Mouse (Mus musculus): ENCODE measurements around the gene Lamtor5. TPM values are rescaled to one million over a fixed set of nuclear protein-coding genes. Genes with fewer than 3 reads are reported as not detected.

The Lamtor5 gene
- polyA plus RNA-seq, 1 experiment from 2014 or later, result 177 TPM

- no peaks in the 10 kb centered on the region for H3K27me3 ChIP-seq (ENCODE audit: control insufficient read depth, insufficient read depth, low read length)
- peaks cover 8% of the 10 kb centered on the region; the same call in 1 of the 2 replicates for H3K36me3 ChIP-seq (ENCODE audit: control insufficient read depth, insufficient read depth, low read length)
- H3K9me3 ChIP-seq (ENCODE audit: control insufficient read depth, low read length), result no peaks in the 10 kb centered on the region
- WGBS, result 100% methylated on average over 1 of the region's 1 CpGs
- no peak for ATAC-seq (replicated peaks; ENCODE audit: low FRiP score)
- no peak for DNase-seq (ENCODE audit: low spot score)
- no peak overlapping the region for H3K4me2 ChIP-seq (ENCODE audit: low read depth, low read length, severe bottlenecking)
- H3K9ac ChIP-seq (ENCODE audit: low read length), result no peak overlapping the region
- H3K27ac ChIP-seq (ENCODE audit: low read depth, low read length), result no peak overlapping the region
- no peak overlapping the region for H3K4me3 ChIP-seq (ENCODE audit: low read depth, low read length)
- H3K4me1 ChIP-seq (replicated peaks; ENCODE audit: control insufficient read depth, insufficient read depth, low read length), result peaks cover 21% of the 10 kb centered on the region
Measured at GRCm38 (mm10) chr3:107326442-107326841, 47.8 kb downstream of the Lamtor5 start.

DNA sequence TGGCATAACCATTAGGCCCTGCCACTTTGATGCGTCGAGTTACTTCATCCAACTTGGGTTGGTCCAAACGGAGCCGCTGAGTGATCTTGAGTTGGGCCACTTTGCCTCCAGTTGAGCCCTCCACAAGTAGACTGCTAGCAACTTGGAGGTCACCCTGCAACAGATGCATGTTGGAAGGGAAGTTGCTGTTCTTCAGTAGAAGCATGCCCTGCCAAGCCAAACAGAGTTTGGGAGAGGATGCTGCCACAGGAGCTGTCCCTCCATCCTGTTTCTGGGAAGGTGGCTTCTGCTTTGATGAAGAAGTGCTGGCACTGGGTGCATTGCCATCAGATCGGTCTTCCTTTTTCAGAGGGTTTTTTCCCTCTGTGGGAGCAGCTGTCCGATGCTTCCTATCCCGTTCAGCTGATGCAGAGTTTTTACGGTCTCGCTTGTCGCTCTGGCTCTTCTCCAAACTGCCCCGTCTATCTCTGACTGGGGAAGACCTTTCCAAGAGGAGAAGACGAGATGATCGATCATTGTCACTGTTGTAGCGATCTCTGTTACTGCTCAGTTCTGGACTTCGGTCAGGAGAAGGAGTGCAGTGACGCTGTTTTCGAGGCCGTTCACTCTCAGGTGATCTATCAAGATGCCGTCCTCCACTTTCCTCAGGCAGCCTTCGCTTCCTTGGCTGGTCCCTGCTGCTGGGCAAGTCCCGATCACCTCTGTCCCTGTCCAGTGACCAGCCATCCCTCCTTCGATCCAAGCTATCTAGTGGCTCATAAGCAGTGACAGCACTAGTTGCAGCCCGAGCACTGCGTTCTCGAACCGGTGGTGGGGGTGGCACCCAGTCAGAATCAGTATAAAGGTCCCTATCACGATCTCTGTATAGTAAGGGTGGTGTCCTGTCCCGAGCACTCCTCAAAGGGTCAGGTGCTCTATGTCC, 52.1 kb downstream of the Lamtor5 start:
- Histone ChIP-seq H3K4me3 (ENCODE audit: low read depth, low read length) (peak overlapping the region; percentile 96), H3K4me1 (replicated peaks; ENCODE audit: control insufficient read depth, insufficient read depth, low read length) (peaks cover 17% of the 10 kb centered on the region), H3K4me2 (ENCODE audit: low read depth, low read length, severe bottlenecking) (peak overlapping the region; percentile 88), H3K27me3 (ENCODE audit: control insufficient read depth, insufficient read depth, low read length) (no peaks in the 10 kb centered on the region), H3K9ac (ENCODE audit: low read length) (no peak overlapping the region; the same call in 1 of the 2 replicates), H3K36me3 (ENCODE audit: control insufficient read depth, insufficient read depth, low read length) (peaks cover 5% of the 10 kb centered on the region; the same call in 1 of the 2 replicates), H3K27ac (ENCODE audit: low read depth, low read length) (no peak overlapping the region), H3K9me3 (ENCODE audit: control insufficient read depth, low read length) (no peaks in the 10 kb centered on the region)
- WGBS, result 89% methylated on average over 28 of the region's 28 CpGs
- no peak for DNase-seq (ENCODE audit: low spot score)
- ATAC-seq (replicated peaks; ENCODE audit: low FRiP score), result no peak

DNA sequence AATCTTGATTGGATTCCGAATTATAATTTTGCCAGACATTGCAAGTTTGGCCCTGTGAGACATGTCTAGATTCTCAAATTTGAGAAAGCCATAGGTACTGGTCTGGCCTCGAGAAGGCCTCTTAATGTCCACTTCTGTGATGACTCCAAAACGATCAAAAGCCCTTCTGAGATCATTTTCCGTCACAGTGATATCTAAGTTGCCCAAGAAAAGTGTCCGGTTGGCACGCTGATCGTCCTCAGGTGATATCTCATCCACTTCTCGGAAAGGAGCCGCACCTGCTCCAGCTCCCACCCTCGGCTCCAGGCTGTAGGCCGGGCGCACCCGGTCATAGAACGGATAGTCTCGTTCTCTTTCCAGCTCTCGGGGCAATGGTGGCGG, 53.1 kb downstream of the Lamtor5 start:
- Histone ChIP-seq H3K9me3 (ENCODE audit: control insufficient read depth, low read length) (no peaks in the 10 kb centered on the region), H3K4me1 (replicated peaks; ENCODE audit: control insufficient read depth, insufficient read depth, low read length) (peaks cover 17% of the 10 kb centered on the region), H3K9ac (ENCODE audit: low read length) (peak overlapping the region; percentile 93), H3K27ac (ENCODE audit: low read depth, low read length) (no peak overlapping the region), H3K4me2 (ENCODE audit: low read depth, low read length, severe bottlenecking) (peak overlapping the region; percentile 88), H3K27me3 (ENCODE audit: control insufficient read depth, insufficient read depth, low read length) (no peaks in the 10 kb centered on the region), H3K4me3 (ENCODE audit: low read depth, low read length) (peak overlapping the region; percentile 96), H3K36me3 (ENCODE audit: control insufficient read depth, insufficient read depth, low read length) (peaks cover 4% of the 10 kb centered on the region; the same call in 1 of the 2 replicates)
- 29% methylated on average over 17 of the region's 17 CpGs for WGBS
- DNase-seq (ENCODE audit: low spot score) (no peak), ATAC-seq (replicated peaks; ENCODE audit: low FRiP score) (no peak)

GRCm38 (mm10) chr3:107332127-107332959, 53.7 kb downstream of the Lamtor5 start:
- WGBS, result under 1% methylated on average over 67 of the region's 75 CpGs
- H3K9ac ChIP-seq (ENCODE audit: low read length), result peak overlapping the region; percentile 93
- no peaks in the 10 kb centered on the region for H3K27me3 ChIP-seq (ENCODE audit: control insufficient read depth, insufficient read depth, low read length)
- H3K9me3 ChIP-seq (ENCODE audit: control insufficient read depth, low read length), result no peaks in the 10 kb centered on the region
- H3K36me3 ChIP-seq (ENCODE audit: control insufficient read depth, insufficient read depth, low read length), result peaks cover 4% of the 10 kb centered on the region; the same call in 1 of the 2 replicates
- H3K4me3 ChIP-seq (ENCODE audit: low read depth, low read length), result peak overlapping the region; percentile 96
- peak; percentile 6 for ATAC-seq (replicated peaks; ENCODE audit: low FRiP score)
- H3K4me1 ChIP-seq (replicated peaks; ENCODE audit: control insufficient read depth, insufficient read depth, low read length), result peaks cover 17% of the 10 kb centered on the region
- DNase-seq (ENCODE audit: low spot score), result peak; percentile 76
- H3K4me2 ChIP-seq (ENCODE audit: low read depth, low read length, severe bottlenecking), result peak overlapping the region; percentile 88
- peak overlapping the region; percentile 89 for H3K27ac ChIP-seq (ENCODE audit: low read depth, low read length)

- Histone ChIP-seq H3K36me3 (ENCODE audit: control insufficient read depth, insufficient read depth, low read length) (peaks cover 4% of the 10 kb centered on the region; the same call in 1 of the 2 replicates), H3K27ac (ENCODE audit: low read depth, low read length) (peak overlapping the region; percentile 96), H3K9me3 (ENCODE audit: control insufficient read depth, low read length) (no peaks in the 10 kb centered on the region), H3K27me3 (ENCODE audit: control insufficient read depth, insufficient read depth, low read length) (no peaks in the 10 kb centered on the region), H3K9ac (ENCODE audit: low read length) (peak overlapping the region; percentile 94), H3K4me2 (ENCODE audit: low read depth, low read length, severe bottlenecking) (peak overlapping the region; percentile 71; the same call in 1 of the 2 replicates), H3K4me1 (replicated peaks; ENCODE audit: control insufficient read depth, insufficient read depth, low read length) (peaks cover 17% of the 10 kb centered on the region), H3K4me3 (ENCODE audit: low read depth, low read length) (peak overlapping the region; percentile 96)
- ATAC-seq (replicated peaks; ENCODE audit: low FRiP score) (peak; percentile 97), DNase-seq (ENCODE audit: low spot score) (peak; percentile 96)
- WGBS, result under 1% methylated on average over 37 of the region's 37 CpGs
Measured at GRCm38 (mm10) chr3:107332960-107333380, 54.3 kb downstream of the Lamtor5 start.

Other genes with a start within 250 kb of the Lamtor5 start
- gene Kcna3, start 242.7 kb upstream of the Lamtor5 start, polyA plus RNA-seq (2014; fragmentation: Nextera tagmentation; extraction: Ambion mirVana), result 9.2 and 9.5 TPM in 2 replicates
- 0.05 and 0.20 TPM in 2 replicates for gene Kcna2, start 177.7 kb upstream of the Lamtor5 start, polyA plus RNA-seq (2014; fragmentation: Nextera tagmentation; extraction: Ambion mirVana)
- gene Kcna10, start 95.8 kb upstream of the Lamtor5 start, polyA plus RNA-seq (2014; fragmentation: Nextera tagmentation; extraction: Ambion mirVana), result not detected in 2 replicates
- gene Cym, start 57.1 kb upstream of the Lamtor5 start, polyA plus RNA-seq (2014; fragmentation: Nextera tagmentation; extraction: Ambion mirVana), result not detected in 2 replicates
- not detected in 2 replicates for gene A630076J17Rik, start 48.2 kb upstream of the Lamtor5 start, polyA plus RNA-seq (2014; fragmentation: Nextera tagmentation; extraction: Ambion mirVana)
- 0.11 TPM in 1 of 2 replicates, not detected in the other for gene Prok1, start 39.2 kb upstream of the Lamtor5 start, polyA plus RNA-seq (2014; fragmentation: Nextera tagmentation; extraction: Ambion mirVana)
- gene Slc16a4, start 12.4 kb downstream of the Lamtor5 start, polyA plus RNA-seq (2014; fragmentation: Nextera tagmentation; extraction: Ambion mirVana), result 2.3 and 3.2 TPM in 2 replicates
- gene Rbm15, start 54.8 kb downstream of the Lamtor5 start, polyA plus RNA-seq (2014; fragmentation: Nextera tagmentation; extraction: Ambion mirVana), result 19.4 and 22.6 TPM in 2 replicates
- 0.28 and 0.39 TPM in 2 replicates for gene Kcnc4, start 180.7 kb downstream of the Lamtor5 start, polyA plus RNA-seq (2014; fragmentation: Nextera tagmentation; extraction: Ambion mirVana)
- gene Slc6a17, start 239.2 kb downstream of the Lamtor5 start, polyA plus RNA-seq (2014; fragmentation: Nextera tagmentation; extraction: Ambion mirVana), result 3.0 and 3.6 TPM in 2 replicates

All from forebrain, embryonic 11.5 days (tissue).